Mouse (Mus musculus): Measurements from ENCODE around the gene Gm960. TPM values are rescaled to one million over a fixed set of nuclear protein-coding genes. Genes with fewer than 3 reads are reported as not detected.

The Gm960 gene
- polyA plus RNA-seq, 1 experiment from 2014 or later, result 3.1 TPM

GRCm38 (mm10) chr19:4711601-4712155 is 13.2 kb upstream of the Gm960 start:
- WGBS, result 1% methylated on average over 32 of the region's 65 CpGs
- no peak for ATAC-seq (ENCODE audit: borderline replicate concordance, extremely low read depth, low FRiP score, low TSS enrichment)
- H3K36me3 ChIP-seq, result no peaks in the 10 kb centered on the region

DNA sequence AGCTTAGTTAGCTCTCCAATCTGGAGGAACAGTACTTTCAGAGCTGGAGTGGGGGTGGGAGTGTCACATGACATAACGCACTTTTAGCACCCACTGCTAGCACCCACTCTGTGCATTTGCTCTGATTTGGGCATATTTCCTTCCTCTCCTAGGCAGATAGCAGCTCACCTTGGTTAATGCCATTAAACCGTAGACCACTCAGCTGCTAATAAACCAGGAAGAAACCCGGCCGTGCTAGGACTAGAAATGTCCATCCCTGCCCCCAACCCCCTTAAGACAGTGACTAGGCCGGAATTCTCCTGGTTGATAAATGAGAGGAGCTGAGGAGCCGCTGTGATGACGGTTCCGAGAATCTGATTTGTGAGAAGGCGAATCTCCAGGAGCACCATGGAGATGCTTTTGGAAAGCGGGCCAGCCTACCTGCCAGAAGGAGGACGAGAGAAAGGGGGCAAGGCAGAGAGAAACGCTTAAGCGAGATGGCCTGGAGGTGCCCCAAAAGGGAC is 12.7 kb upstream of the Gm960 start, which contains the start of gene Sptbn2:
TSS of gene Sptbn2 (plus strand) at position 70 of the 503 bp plus-strand sequence.
- Histone ChIP-seq H3K4me2 (peak within 1 kb of the TSS; percentile 99), H3K4me3 (peak within 1 kb of the TSS; percentile 52), H3K9ac (peak within 1 kb of the TSS; percentile 34), H3K9me3 (no peaks in the 10 kb centered on the region), H3K27me3 (peaks cover 54% of the 10 kb centered on the region), H3K36me3 (no peaks in the 10 kb centered on the region), H3K27ac (no peak within 1 kb of the TSS), H3K4me1 (peaks cover 17% of the 10 kb centered on the region; the same call in 1 of the 2 replicates)
- 15% methylated on average over 13 of the region's 13 CpGs for WGBS
- no peak for ATAC-seq (ENCODE audit: borderline replicate concordance, extremely low read depth, low FRiP score, low TSS enrichment)

More at GRCm38 (mm10) chr19:4711601-4712155, 13.2 kb upstream of the Gm960 start:
- Histone ChIP-seq H3K4me2 (peak overlapping the region; percentile 99), H3K27ac (no peak overlapping the region), H3K4me1 (peaks cover 17% of the 10 kb centered on the region; the same call in 1 of the 2 replicates), H3K4me3 (peak overlapping the region; percentile 52), H3K9ac (peak overlapping the region; percentile 34), H3K9me3 (no peaks in the 10 kb centered on the region), H3K27me3 (peaks cover 54% of the 10 kb centered on the region)

DNA sequence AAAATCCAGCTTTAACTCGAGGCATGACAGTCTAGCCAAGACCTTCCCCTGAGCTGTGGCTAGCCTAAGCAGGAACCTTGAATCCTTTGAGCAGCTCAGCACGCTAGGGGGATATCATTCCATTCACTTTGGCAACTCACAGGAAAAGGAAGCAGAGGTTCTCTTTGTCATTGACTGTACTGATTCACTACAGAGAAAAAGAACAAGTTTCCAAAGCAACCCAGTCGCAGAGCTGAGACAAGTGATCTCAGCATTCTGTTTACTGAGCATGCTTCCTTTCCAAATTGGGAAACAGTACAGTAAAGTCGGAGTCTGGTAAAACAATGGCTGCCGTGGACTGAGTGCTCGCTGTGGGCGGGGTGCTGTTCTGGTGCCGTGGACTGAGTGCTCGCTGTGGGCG is 10.3 kb upstream of the Gm960 start:
- Histone ChIP-seq H3K4me1 (peaks cover 17% of the 10 kb centered on the region; the same call in 1 of the 2 replicates), H3K9me3 (no peaks in the 10 kb centered on the region), H3K27me3 (peaks cover 42% of the 10 kb centered on the region), H3K36me3 (no peaks in the 10 kb centered on the region), H3K27ac (no peak overlapping the region), H3K4me3 (no peak overlapping the region), H3K9ac (no peak overlapping the region), H3K4me2 (no peak overlapping the region)
- ATAC-seq (ENCODE audit: borderline replicate concordance, extremely low read depth, low FRiP score, low TSS enrichment), result no peak
- 64% methylated on average over 10 of the region's 10 CpGs for WGBS

DNA sequence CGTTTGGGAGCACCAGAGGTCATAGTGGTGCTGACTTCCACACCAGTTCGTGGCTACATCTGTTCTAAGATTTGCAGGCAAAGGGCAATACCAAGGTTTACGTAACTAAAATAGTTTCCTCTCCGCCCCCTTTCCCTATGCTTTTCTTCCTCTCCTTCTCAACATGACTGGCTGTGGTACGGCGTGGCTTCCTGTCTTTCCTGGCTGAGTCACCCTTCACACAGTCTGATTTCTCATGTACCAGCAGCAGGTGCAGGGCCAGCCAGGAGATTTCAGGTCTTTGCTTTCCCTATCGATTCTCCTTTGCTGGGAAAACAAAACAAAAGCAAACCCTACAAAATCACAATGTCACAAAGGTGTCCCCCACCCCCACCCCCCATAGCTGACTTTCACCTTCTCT is 2.8 kb upstream of the Gm960 start:
- H3K9ac ChIP-seq, result no peak overlapping the region
- H3K27ac ChIP-seq, result no peak overlapping the region
- peaks cover 37% of the 10 kb centered on the region for H3K27me3 ChIP-seq
- H3K4me1 ChIP-seq, result peaks cover 14% of the 10 kb centered on the region; the same call in 1 of the 2 replicates
- no peaks in the 10 kb centered on the region for H3K36me3 ChIP-seq
- 32% methylated on average over 7 of the region's 7 CpGs for WGBS
- H3K4me3 ChIP-seq, result no peak overlapping the region
- no peak overlapping the region for H3K4me2 ChIP-seq
- no peak for ATAC-seq (ENCODE audit: borderline replicate concordance, extremely low read depth, low FRiP score, low TSS enrichment)
- H3K9me3 ChIP-seq, result no peaks in the 10 kb centered on the region

- no peak overlapping the region for H3K4me2 ChIP-seq
- no peaks in the 10 kb centered on the region for H3K36me3 ChIP-seq
- peaks cover 14% of the 10 kb centered on the region; the same call in 1 of the 2 replicates for H3K4me1 ChIP-seq
- H3K4me3 ChIP-seq, result no peak overlapping the region
- H3K27me3 ChIP-seq, result peaks cover 37% of the 10 kb centered on the region
- no peak overlapping the region for H3K27ac ChIP-seq
- H3K9me3 ChIP-seq, result no peaks in the 10 kb centered on the region
- ATAC-seq (ENCODE audit: borderline replicate concordance, extremely low read depth, low FRiP score, low TSS enrichment), result no peak
- 64% methylated on average over 8 of the region's 8 CpGs for WGBS
- H3K9ac ChIP-seq, result no peak overlapping the region
Measured at GRCm38 (mm10) chr19:4700656-4701055, 2.2 kb upstream of the Gm960 start.

- no peaks in the 10 kb centered on the region for H3K9me3 ChIP-seq
- H3K27me3 ChIP-seq, result peaks cover 37% of the 10 kb centered on the region
- no peak overlapping the region for H3K4me2 ChIP-seq
- 40% methylated on average over 5 of the region's 5 CpGs for WGBS
- no peak overlapping the region for H3K9ac ChIP-seq
- peaks cover 14% of the 10 kb centered on the region; the same call in 1 of the 2 replicates for H3K4me1 ChIP-seq
- H3K36me3 ChIP-seq, result no peaks in the 10 kb centered on the region
- H3K27ac ChIP-seq, result no peak overlapping the region
- ATAC-seq (ENCODE audit: borderline replicate concordance, extremely low read depth, low FRiP score, low TSS enrichment), result no peak
- no peak overlapping the region for H3K4me3 ChIP-seq
Measured at GRCm38 (mm10) chr19:4699821-4700220, 1.4 kb upstream of the Gm960 start.

- Histone ChIP-seq H3K4me2 (peak overlapping the region; percentile 97), H3K36me3 (no peaks in the 10 kb centered on the region), H3K27ac (no peak overlapping the region), H3K9ac (no peak overlapping the region), H3K27me3 (peaks cover 43% of the 10 kb centered on the region), H3K4me3 (peak overlapping the region; percentile 57; the same call in 1 of the 2 replicates), H3K9me3 (no peaks in the 10 kb centered on the region), H3K4me1 (peaks cover 14% of the 10 kb centered on the region; the same call in 1 of the 2 replicates)
- 27% methylated on average over 8 of the region's 8 CpGs for WGBS
- no peak for ATAC-seq (ENCODE audit: borderline replicate concordance, extremely low read depth, low FRiP score, low TSS enrichment)
Measured at GRCm38 (mm10) chr19:4698856-4699255, 388 bp upstream of the Gm960 start.

- 76% methylated on average over 9 of the region's 9 CpGs for WGBS
- Histone ChIP-seq H3K4me1 (peaks cover 14% of the 10 kb centered on the region; the same call in 1 of the 2 replicates), H3K36me3 (no peaks in the 10 kb centered on the region), H3K4me2 (peak overlapping the region; percentile 97), H3K27me3 (peaks cover 43% of the 10 kb centered on the region), H3K9ac (no peak overlapping the region), H3K4me3 (peak overlapping the region; percentile 57), H3K27ac (no peak overlapping the region), H3K9me3 (no peaks in the 10 kb centered on the region)
- no peak for ATAC-seq (ENCODE audit: borderline replicate concordance, extremely low read depth, low FRiP score, low TSS enrichment)
Measured at GRCm38 (mm10) chr19:4697721-4698120, 747 bp downstream of the Gm960 start.

- no peaks in the 10 kb centered on the region for H3K9me3 ChIP-seq
- H3K4me1 ChIP-seq, result peaks cover 14% of the 10 kb centered on the region; the same call in 1 of the 2 replicates
- H3K4me3 ChIP-seq, result no peak overlapping the region
- no peaks in the 10 kb centered on the region for H3K36me3 ChIP-seq
- no peak overlapping the region for H3K27ac ChIP-seq
- ATAC-seq (ENCODE audit: borderline replicate concordance, extremely low read depth, low FRiP score, low TSS enrichment), result no peak
- peaks cover 43% of the 10 kb centered on the region for H3K27me3 ChIP-seq
- no peak overlapping the region for H3K4me2 ChIP-seq
- 84% methylated on average over 3 of the region's 3 CpGs for WGBS
- H3K9ac ChIP-seq, result no peak overlapping the region
Measured at GRCm38 (mm10) chr19:4697121-4697520, 1.3 kb downstream of the Gm960 start.

GRCm38 (mm10) chr19:4694346-4694745 is 4.1 kb downstream of the Gm960 start:
- peaks cover 14% of the 10 kb centered on the region; the same call in 1 of the 2 replicates for H3K4me1 ChIP-seq
- WGBS, result 57% methylated on average over 3 of the region's 3 CpGs
- no peak for ATAC-seq (ENCODE audit: borderline replicate concordance, extremely low read depth, low FRiP score, low TSS enrichment)
- no peaks in the 10 kb centered on the region for H3K9me3 ChIP-seq
- H3K9ac ChIP-seq, result no peak overlapping the region
- H3K4me2 ChIP-seq, result no peak overlapping the region
- no peak overlapping the region for H3K27ac ChIP-seq
- H3K4me3 ChIP-seq, result no peak overlapping the region
- peaks cover 25% of the 10 kb centered on the region for H3K27me3 ChIP-seq
- no peaks in the 10 kb centered on the region for H3K36me3 ChIP-seq

DNA sequence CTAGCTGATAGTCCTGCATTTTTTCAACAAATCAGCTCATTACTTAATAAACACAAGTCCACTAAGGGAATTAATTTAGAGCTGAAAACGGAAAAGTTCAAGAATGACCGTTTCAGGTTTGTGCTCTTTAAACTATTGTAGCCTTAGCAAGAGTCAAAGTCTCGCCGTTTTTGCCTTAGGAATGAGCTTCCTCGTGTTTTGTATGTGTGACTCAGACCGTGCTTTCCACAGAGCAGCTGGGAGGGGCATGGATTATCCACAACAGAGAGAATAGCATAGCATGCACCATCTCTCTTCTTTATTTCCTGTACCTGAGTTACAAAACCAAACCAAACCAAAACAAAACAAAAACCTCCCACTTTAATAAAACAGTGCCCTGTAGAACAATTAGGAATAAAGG is 26.1 kb downstream of the Gm960 start:
- no peak overlapping the region for H3K4me3 ChIP-seq
- no peaks in the 10 kb centered on the region for H3K27me3 ChIP-seq
- 50% methylated on average over 6 of the region's 6 CpGs for WGBS
- H3K27ac ChIP-seq, result no peak overlapping the region
- H3K9ac ChIP-seq, result no peak overlapping the region
- H3K4me2 ChIP-seq, result no peak overlapping the region
- no peaks in the 10 kb centered on the region for H3K36me3 ChIP-seq
- no peaks in the 10 kb centered on the region for H3K4me1 ChIP-seq
- H3K9me3 ChIP-seq, result no peaks in the 10 kb centered on the region
- ATAC-seq (ENCODE audit: borderline replicate concordance, extremely low read depth, low FRiP score, low TSS enrichment), result no peak

DNA sequence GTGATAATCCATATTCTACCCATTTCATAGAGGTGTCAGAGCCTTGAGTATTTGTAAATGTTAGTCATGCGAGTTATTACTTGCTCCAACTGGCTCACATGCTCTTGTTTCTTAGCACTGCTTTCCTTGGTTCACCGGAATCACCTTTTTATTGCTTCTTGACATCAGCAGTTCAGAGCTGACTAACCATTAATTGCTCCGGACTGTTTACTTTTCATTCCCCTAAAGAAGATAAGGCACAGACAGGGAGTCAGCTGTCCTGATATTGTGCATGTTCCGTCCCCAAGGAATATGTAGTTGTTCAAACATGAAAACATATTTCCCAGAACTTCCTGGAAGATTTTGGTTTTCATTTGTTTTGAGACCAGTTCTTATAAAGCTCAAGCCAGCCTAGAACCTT is 27.7 kb downstream of the Gm960 start:
- H3K27ac ChIP-seq, result no peak overlapping the region
- no peaks in the 10 kb centered on the region for H3K4me1 ChIP-seq
- no peaks in the 10 kb centered on the region for H3K9me3 ChIP-seq
- ATAC-seq (ENCODE audit: borderline replicate concordance, extremely low read depth, low FRiP score, low TSS enrichment), result no peak
- no peak overlapping the region for H3K4me2 ChIP-seq
- H3K27me3 ChIP-seq, result no peaks in the 10 kb centered on the region
- H3K9ac ChIP-seq, result no peak overlapping the region
- H3K36me3 ChIP-seq, result no peaks in the 10 kb centered on the region
- no peak overlapping the region for H3K4me3 ChIP-seq
- 26% methylated on average over 4 of the region's 4 CpGs for WGBS
